Mouse (Mus musculus) ES-E14 (cell line): ENCODE data around the gene Cdkl3. TPM values are rescaled to one million over a fixed set of nuclear protein-coding genes. Genes with fewer than 3 reads are reported as not detected.
A peak's percentile ranks its signal among the peaks of the same experiment; 100 is the strongest.

Source experiments
- DNase-seq: peaks from one replicate; pipeline ENCODE4 v3.0.0-alpha.2; 2013; ENCODE audit warnings: low read depth, low spot score
- H3K27ac ChIP-seq: 2 replicates; pipeline ENCODE4 v1.5.1; 2012; ENCODE audit warnings: low read depth, mild to moderate bottlenecking, low read length, moderate library complexity, mixed read lengths; ENCODE audit not compliant: poor library complexity, insufficient read depth, severe bottlenecking
- H3K36me3 ChIP-seq: 2 replicates; pipeline ENCODE4 v1.6.1; 2012; ENCODE audit warnings: mild to moderate bottlenecking, low read length, moderate library complexity, mixed read lengths; ENCODE audit not compliant: control insufficient read depth, poor library complexity, insufficient read depth, severe bottlenecking
- H3K4me1 ChIP-seq, 2 experiments: fragments of 150-350 bp in 1 of 2; sonication (generic) in 1 of 2; 2 replicates each; pipeline ENCODE4 v1.6.1; 2012; ENCODE audit warnings: low read length in 2 of 2, mild to moderate bottlenecking in 1 of 2, mixed read lengths in 1 of 2; ENCODE audit not compliant: control insufficient read depth in 2 of 2, insufficient read depth in 2 of 2, poor library complexity in 1 of 2
- H3K4me3 ChIP-seq, 2 experiments: fragments of 150-350 bp in 1 of 2; sonication (generic) in 1 of 2; 2 replicates each; pipeline ENCODE4 v1.5.1; 2012; ENCODE audit warnings: low read length in 2 of 2, low read depth in 1 of 2, mild to moderate bottlenecking in 1 of 2, mixed read lengths in 1 of 2; ENCODE audit not compliant: insufficient read depth in 1 of 2, poor library complexity in 1 of 2, severe bottlenecking in 1 of 2
- H3K9ac ChIP-seq: 2 replicates; pipeline ENCODE4 v1.6.1; 2012; ENCODE audit warnings: low read depth, mild to moderate bottlenecking, low read length, mixed read lengths; ENCODE audit not compliant: poor library complexity, insufficient read depth, severe bottlenecking
- H3K9me3 ChIP-seq: fragments of 150-350 bp; sonication (generic); 2 replicates; pipeline ENCODE4 v1.6.1; 2012; ENCODE audit warnings: low read depth, mild to moderate bottlenecking, low read length; ENCODE audit not compliant: control insufficient read depth, insufficient read depth
- CHD2 ChIP-seq: IDR thresholded peaks from 2 replicates; pipeline ENCODE4 v1.6.1; 2014; ENCODE audit warnings: mild to moderate bottlenecking, low read depth, low read length, inconsistent platforms
- HCFC1 ChIP-seq: IDR thresholded peaks from 2 replicates; pipeline ENCODE4 v1.6.1; 2012; ENCODE audit warnings: low read length, inconsistent platforms, borderline replicate concordance; ENCODE audit not compliant: insufficient read depth
- MAFK ChIP-seq: IDR thresholded peaks from 2 replicates; pipeline ENCODE4 v1.6.1; 2014; ENCODE audit warnings: mild to moderate bottlenecking, low read depth, low read length, inconsistent platforms; ENCODE audit not compliant: insufficient read depth
- ZC3H11A ChIP-seq: IDR thresholded peaks from 2 replicates; pipeline ENCODE4 v1.6.1; 2012; ENCODE audit warnings: low read depth, mild to moderate bottlenecking, inconsistent platforms, low read length, borderline replicate concordance
- ZNF384 ChIP-seq: IDR thresholded peaks from 2 replicates; pipeline ENCODE4 v1.6.1; 2012; ENCODE audit warnings: low read depth, low read length, inconsistent platforms
- in situ Hi-C, 2 experiments: fragments of 600-800 bp; cut with MboI; formaldehyde crosslinking; loops; one replicate each; pipeline ENCODE4 v1.15.1; 2025; ENCODE audit warnings: low sequenced_read_pairs in 2 of 2, inconsistent platforms in 1 of 2; ENCODE audit not compliant: unreplicated experiment in 2 of 2
- total RNA-seq: library from RNA; depleted of rRNA; stranded (reverse); fragments of 300-350 nt; gene quantifications from 2 replicates; pipeline ENCODE4 v1.2.3, GENCODE M21; 2012

Cdkl3 gene
- total RNA-seq, 1 experiment: 4.6 TPM

DNA sequence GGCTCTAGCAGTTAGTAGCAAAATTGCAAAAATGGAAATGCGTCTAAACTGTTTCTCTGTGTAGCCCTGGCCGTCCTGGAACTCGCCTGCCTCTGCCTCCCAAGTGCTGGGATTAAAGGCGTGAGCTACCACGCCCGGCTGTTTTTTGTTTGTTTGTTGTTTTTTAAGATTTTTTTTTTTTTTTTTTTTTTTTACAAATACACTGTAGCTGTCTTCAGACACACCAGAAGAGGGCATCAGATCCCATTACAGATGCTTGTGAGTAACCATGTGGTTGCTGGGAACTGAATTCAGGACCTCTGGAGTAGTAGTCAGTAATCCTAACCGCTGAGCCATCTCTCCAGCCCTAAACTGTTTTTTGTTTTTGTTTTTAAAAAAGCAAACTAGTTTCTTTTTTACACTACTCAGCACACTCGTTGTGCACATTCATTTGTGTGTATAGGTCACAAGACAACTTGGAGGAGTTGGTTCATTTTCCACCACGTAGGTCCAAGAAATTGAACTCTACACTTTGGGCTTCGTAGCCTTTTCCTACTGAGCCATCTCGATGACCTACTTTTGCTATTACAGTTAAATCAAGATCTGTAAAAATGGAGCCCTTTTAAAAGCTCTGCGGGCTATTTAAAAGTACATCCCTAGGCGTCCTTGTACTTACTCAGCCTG lies 1.0 kb upstream of the Cdkl3 start:
- TF ChIP-seq ZNF384 (peak; percentile 95), CHD2 (no peak), ZC3H11A (no peak), MAFK (no peak)
- Histone ChIP-seq H3K4me3 (peak overlapping the region; percentile 84 to 96; a peak in 3 of 4 replicates), H3K4me1 (peaks cover 4% of the 10 kb centered on the region in 2 experiments; a peak in 3 of 4 replicates), H3K9me3 (no peaks in the 10 kb centered on the region), H3K27ac (peak overlapping the region; percentile 91; the same call in 1 of the 2 replicates), H3K36me3 (no peaks in the 10 kb centered on the region), H3K9ac (peak overlapping the region; percentile 90; the same call in 1 of the 2 replicates)
- no peak for DNase-seq
- in situ Hi-C loops: no loop called here

DNA sequence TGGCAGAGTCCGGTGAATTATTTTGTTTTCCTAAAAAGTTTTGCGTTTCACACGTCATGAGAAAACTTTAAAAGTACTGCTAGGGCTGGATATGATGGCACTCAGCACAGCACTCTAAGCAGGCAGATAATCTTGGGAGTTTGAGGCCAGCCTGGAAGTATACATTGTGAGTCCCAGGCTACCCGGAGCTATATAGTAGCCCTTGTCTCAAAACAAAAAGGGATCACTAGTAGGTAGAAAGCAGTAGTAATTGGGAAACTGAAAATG lies 583 bp upstream of the Cdkl3 start:
- peak overlapping the region; percentile 91; the same call in 1 of the 2 replicates for H3K27ac ChIP-seq
- TF ChIP-seq ZNF384: no peak
- TF ChIP-seq HCFC1: 0 out of 2 replicates have a peak, but pooled peaks have one; percentile 13
- TF ChIP-seq CHD2: no peak
- peak overlapping the region; percentile 84 to 96 for H3K4me3 ChIP-seq
- DNase-seq: no peak
- no peaks in the 10 kb centered on the region for H3K36me3 ChIP-seq
- no peaks in the 10 kb centered on the region for H3K9me3 ChIP-seq
- H3K9ac ChIP-seq: peak overlapping the region; percentile 90
- in situ Hi-C loops: no loop called here
- H3K4me1 ChIP-seq: peaks cover 4 to 7% of the 10 kb centered on the region in 2 experiments; a peak in 3 of 4 replicates

DNA sequence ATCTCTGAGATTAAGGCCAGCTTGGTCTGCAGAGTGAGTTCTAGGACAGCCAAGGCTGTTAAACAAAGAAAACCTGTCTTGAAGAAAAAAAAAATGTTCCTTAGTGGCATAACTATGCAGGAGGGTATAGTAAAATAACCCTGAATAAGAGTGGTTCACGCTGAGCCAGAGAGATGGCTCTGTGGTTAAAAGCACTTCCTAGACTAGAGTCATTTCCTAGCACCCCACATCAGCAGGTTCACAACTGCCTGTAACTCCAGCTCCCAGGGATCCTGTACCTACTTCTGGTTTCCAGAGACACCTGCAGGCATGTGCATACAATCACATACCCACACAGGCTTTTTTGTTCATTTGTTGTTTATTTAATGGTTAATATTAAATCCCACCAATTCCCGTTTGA lies 1.6 kb downstream of the Cdkl3 start:
- Histone ChIP-seq H3K36me3 (no peaks in the 10 kb centered on the region), H3K4me3 (no peak overlapping the region), H3K27ac (no peak overlapping the region), H3K9me3 (no peaks in the 10 kb centered on the region), H3K9ac (no peak overlapping the region), H3K4me1 (peaks cover 4 to 8% of the 10 kb centered on the region in 2 experiments; a peak in 3 of 4 replicates)
- TF ChIP-seq HCFC1 (no peak), ZNF384 (no peak), ZC3H11A (no peak), CHD2 (no peak), MAFK (no peak)
- no peak for DNase-seq
- in situ Hi-C loops: no loop called here

DNA sequence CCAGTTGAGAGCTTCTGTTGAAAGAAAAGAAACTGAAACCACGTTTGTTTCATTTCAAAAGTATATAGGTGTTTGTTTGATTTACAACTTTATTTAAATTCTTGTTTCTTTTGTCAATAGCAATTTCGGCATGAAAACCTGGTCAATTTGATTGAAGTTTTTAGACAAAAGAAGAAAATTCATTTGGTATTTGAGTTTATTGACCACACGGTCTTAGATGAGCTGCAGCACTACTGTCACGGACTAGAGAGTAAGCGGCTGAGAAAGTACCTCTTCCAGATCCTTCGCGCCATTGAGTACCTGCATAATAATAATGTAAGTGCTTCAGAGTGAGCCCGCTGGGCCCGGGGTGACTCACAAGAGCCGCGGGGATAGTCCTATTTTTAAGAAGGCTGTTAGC lies 7.0 kb downstream of the Cdkl3 start:
- H3K4me3 ChIP-seq: no peak overlapping the region
- H3K9me3 ChIP-seq: no peaks in the 10 kb centered on the region
- H3K36me3 ChIP-seq: no peaks in the 10 kb centered on the region
- H3K27ac ChIP-seq: no peak overlapping the region
- TF ChIP-seq ZNF384 (no peak), MAFK (no peak), CHD2 (no peak), ZC3H11A (no peak), HCFC1 (no peak)
- H3K4me1 ChIP-seq: peaks cover 4% of the 10 kb centered on the region in 2 experiments; a peak in 2 of 4 replicates
- H3K9ac ChIP-seq: no peak overlapping the region
- DNase-seq: no peak
- in situ Hi-C loops: no loop called here

DNA sequence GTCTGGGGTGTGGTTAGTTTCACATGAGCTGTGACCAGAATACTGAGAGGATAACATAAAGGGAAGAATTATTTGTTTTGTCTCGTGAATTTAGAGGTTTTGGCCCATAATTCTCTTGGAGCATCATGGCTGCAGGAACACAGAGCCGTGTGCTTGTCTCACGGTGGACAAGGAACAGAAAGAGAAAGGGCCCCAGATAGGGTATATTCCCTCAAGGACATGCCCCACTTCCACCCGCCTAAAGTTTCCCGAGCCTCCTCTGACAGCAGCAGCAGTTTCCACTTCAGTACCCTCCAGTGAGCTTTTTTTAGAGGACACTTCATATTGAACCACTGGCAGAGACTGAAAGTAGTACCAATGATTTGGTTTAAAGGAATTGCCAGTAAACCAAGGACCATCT lies 7.5 kb downstream of the Cdkl3 start:
- in situ Hi-C loops: no loop called here
- no peak overlapping the region for H3K9ac ChIP-seq
- H3K4me1 ChIP-seq: peaks cover 4% of the 10 kb centered on the region in 2 experiments; a peak in 2 of 4 replicates
- TF ChIP-seq CHD2 (no peak), ZC3H11A (no peak), HCFC1 (no peak), MAFK (no peak), ZNF384 (no peak)
- no peak overlapping the region for H3K27ac ChIP-seq
- no peak overlapping the region for H3K4me3 ChIP-seq
- DNase-seq: no peak
- no peaks in the 10 kb centered on the region for H3K9me3 ChIP-seq
- H3K36me3 ChIP-seq: no peaks in the 10 kb centered on the region
